Mouse (Mus musculus): ENCODE data around the gene B3galnt2. TPM values are rescaled to one million over a fixed set of nuclear protein-coding genes. Genes with fewer than 3 reads are reported as not detected.
"Not testable (repeated sequence)": the region's sequence is repeated elsewhere in the genome, so short reads cannot be mapped to it uniquely, and the experiment has no call there.

B3galnt2 gene
- total RNA-seq, 2 experiments from 2014 or later, result 15.3 to 18.2 TPM

GRCm38 (mm10) chr13:14004999-14005398, 50.7 kb downstream of the B3galnt2 start:
- intact Hi-C loops (cut with DNase I), result no loop called here
- no peak for DNase-seq

DNA sequence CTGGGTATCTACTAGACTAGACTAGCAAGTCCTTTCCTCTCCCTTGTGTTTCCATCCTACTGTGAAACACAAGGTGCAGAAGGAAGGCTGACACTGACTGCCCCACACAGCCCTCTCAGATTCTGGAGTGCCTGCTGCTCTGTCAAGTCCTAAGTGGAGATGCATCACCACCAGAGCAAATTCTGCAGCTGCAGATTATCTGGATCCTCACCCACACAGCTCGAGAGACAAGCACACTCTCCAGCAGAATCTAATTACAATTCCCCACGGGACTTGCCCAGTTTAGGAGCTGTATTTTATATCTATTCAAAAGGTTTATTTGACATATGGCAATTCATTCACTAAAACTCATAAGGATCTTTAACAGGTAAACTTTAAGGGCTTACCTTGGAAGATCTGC, 51.8 kb downstream of the B3galnt2 start:
- intact Hi-C loops (cut with DNase I), result no loop called here
- no peak for DNase-seq

- intact Hi-C loops (cut with DNase I), result no loop called here
- no peak for DNase-seq
Measured at GRCm38 (mm10) chr13:14011454-14011995, 57.3 kb downstream of the B3galnt2 start.

GRCm38 (mm10) chr13:14014001-14014400, 59.7 kb downstream of the B3galnt2 start:
- DNase-seq, result no peak
- intact Hi-C loops (cut with DNase I), result no loop called here

DNA sequence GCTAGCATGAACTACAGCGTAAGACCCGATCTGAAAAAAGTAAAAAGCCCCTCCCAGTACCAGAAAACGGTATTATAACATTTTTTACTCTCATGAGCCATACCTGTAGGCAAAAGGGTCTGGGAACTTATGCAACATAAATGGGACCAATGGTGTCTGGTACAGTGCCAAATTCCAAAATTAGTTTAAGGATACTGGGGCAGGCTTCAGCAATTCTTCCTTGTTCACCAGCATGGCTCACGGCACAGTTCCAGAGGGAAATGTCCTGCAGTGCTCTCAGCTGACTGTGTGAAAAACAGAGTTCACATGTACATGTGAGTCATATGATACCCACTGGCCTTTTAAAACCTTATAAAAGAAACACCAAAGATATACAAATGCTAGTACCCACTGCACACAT, 60.3 kb downstream of the B3galnt2 start:
- intact Hi-C loops (cut with DNase I), result no loop called here
- no peak for DNase-seq

GRCm38 (mm10) chr13:14015609-14016008, 61.3 kb downstream of the B3galnt2 start:
- intact Hi-C loops (cut with DNase I), result no loop called here
- DNase-seq, result no peak

- intact Hi-C loops (cut with DNase I), result no loop called here
- DNase-seq, result no peak
Measured at GRCm38 (mm10) chr13:14018283-14018682, 64.0 kb downstream of the B3galnt2 start.

GRCm38 (mm10) chr13:14018852-14019251, 64.6 kb downstream of the B3galnt2 start:
- no peak for DNase-seq
- intact Hi-C loops (cut with DNase I), result no loop called here

DNA sequence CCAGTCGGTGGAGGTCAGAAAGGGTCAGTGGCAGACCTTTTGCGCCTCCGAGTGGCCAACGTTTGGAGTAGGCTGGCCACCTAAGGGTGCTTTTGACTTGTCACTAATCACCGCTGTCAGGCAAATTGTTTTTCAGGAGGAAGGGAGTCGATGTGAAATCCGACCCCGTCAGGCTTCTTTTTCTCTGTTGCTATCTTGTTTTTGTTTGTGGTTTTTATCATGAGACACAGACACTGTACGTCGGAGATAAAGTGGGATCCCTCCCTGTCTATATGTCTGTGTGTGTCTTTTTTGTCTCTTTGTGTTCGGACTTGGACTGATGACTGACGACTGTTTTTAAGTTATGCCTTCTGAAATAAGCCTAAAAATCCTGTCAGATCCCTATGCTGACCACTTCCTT, 67.1 kb downstream of the B3galnt2 start:
- DNase-seq; intact Hi-C loops (cut with DNase I): not testable (repeated sequence)

GRCm38 (mm10) chr13:14025554-14025953, 71.3 kb downstream of the B3galnt2 start:
- no peak for DNase-seq
- intact Hi-C loops (cut with DNase I), result no loop called here

- intact Hi-C loops (cut with DNase I), result no loop called here
- no peak for DNase-seq
Measured at GRCm38 (mm10) chr13:14026154-14026820, 72.0 kb downstream of the B3galnt2 start.

DNA sequence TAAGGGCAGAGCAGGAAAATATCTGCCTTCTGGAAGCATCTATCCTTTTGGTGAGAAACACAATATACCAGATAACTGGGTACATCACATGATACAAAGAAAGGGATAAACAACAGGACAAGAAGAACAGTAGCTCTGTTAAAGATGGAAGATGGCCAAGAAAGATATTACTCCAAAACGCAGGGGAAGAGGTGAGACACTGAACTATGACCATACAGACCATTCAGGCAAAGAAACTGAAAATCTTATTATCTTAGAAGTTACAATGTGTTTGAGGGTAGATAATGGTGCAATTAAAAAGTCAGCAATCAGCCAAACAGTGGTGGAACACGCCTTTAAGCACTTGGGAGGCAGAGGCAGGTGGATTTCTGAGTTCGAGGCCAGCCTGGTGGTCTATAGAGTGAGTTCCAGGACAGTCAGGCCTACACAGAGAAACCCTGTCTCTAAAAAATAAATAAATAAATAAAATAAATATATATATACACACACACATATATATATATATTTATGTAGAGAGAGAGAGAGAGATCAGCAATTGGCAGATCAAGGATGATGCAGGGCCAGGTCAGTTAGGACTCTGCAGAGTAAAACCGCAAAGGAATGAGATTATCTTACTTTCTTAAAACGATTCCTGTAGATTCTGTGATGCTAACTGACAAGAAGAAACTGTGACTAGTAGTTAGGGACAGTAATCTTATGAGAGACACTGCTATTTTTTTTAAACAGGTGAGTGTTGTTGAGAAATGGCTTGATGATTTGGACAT, 79.2 kb downstream of the B3galnt2 start:
- intact Hi-C loops (cut with DNase I), result no loop called here
- DNase-seq, result no peak

GRCm38 (mm10) chr13:14034073-14034348, 79.7 kb downstream of the B3galnt2 start:
- DNase-seq, result no peak
- intact Hi-C loops (cut with DNase I), result no loop called here

DNA sequence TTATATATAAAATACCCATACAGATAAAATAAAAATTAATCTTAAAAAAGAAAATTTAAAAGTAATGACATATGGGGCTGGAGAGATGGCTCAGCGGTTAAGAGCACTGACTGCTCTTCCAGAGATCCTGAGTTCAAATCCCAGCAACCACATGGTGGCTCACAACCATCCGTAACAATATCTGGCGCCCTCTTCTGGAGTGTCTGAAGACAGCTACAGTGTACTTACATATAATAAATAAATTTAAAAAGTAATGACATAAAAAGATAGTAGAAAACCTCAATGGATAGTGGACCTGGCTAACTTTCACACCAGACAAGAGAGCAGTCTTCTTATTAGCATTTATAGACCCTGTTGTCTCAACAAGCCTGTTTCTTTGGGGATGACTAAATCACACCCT, 81.1 kb downstream of the B3galnt2 start:
- DNase-seq; intact Hi-C loops (cut with DNase I): not testable (repeated sequence)

DNA sequence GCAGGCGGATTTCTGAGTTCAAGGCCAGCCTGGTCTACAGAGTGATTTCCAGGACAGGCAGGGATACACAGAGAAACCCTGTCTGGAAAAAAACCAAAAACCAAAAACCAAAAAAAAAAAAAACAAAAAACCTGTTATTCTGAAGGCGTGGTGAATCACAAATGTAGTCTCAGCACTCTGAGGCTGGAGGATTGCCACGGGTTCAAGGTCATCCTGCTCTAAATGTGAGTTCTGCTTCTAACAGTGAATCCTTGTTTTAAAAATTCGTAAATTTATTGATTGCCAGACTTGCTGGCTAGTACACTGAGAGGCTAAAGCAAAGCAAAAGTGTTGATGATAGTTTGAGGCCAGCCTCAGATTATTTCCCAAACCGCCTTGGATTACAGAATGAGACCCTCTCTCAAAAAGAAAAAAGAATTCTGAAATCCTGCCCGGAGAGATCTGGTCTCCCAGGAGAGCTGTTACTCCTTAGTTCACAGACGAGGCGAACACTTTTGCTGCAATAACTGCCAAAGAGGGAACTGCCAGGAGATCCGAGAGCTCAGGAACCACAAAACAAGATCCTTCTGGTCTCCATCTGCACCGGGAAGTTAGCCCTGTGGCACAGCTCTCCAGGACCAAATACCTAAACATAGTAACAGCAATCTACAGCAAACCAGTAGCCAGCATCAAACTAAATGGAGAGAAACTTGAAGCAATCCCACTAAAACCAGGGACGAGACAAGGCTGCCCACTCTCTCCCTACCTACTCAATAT, 81.8 kb downstream of the B3galnt2 start:
- no peak for DNase-seq
- intact Hi-C loops (cut with DNase I), result no loop called here

GRCm38 (mm10) chr13:14038911-14039291, 84.6 kb downstream of the B3galnt2 start:
- intact Hi-C loops (cut with DNase I), result no loop called here
- DNase-seq, result no peak

DNA sequence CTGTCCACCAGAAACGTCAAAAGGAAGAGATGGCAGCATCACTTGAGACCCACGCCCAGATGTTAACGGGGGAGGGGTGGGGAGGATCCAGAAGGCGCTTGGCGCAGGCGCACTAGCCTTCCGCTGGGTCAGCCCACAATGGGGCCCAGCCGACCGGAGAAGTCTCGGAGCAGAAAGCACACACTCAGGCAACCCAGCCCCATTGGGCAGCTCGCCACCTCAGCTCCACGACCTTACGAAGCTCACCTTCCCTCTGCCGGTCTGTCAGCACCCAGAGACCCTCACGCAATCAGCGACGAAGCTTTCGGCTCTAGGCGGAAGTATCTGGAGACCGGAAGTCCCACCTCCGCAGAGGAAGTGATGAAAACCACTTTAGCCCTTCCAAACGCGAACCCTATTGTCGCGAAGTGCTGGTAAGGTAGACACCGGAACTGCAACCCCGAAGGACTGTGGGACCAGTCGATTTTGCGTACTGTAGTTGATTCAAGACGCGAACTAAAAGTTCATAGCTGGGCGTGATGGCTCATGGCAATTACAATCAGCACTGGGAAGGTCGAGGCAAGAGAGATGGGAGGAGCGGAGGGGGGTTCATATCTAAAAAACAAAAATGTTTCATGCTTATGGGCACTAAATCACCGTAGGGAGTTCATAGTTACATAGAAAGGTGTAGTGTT, 85.2 kb downstream of the B3galnt2 start, which contains the start of gene Tbce:
Gene Tbce, minus strand, starts transcription at position 347 of the 674 bp plus-strand sequence.
- intact Hi-C loops (cut with DNase I), result no loop called here
- DNase-seq, result peak; percentile 91

GRCm38 (mm10) chr13:14040186-14040585, 85.9 kb downstream of the B3galnt2 start:
- DNase-seq, result no peak
- intact Hi-C loops (cut with DNase I), result no loop called here

DNA sequence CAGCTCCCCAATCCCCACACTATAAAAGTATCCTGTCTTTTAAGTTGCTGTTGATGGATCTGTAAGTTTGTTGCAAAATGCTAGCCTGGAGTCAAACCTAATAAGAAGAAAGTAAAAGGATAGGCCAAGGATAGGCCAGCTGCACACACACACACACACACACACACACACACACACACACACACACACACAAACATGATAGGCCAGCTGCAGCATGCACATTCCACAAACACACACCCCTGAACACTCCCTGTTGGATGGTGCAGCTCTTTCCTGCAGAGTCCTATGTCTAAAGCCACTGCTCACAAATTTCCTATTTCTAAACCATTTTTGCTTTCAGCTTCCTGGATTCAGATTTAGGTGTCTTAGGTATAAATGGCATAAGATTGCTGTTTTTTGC, 89.6 kb downstream of the B3galnt2 start:
- DNase-seq, result no peak
- intact Hi-C loops (cut with DNase I), result no loop called here

- intact Hi-C loops (cut with DNase I), result no loop called here
- DNase-seq, result no peak
Measured at GRCm38 (mm10) chr13:14044521-14044920, 90.3 kb downstream of the B3galnt2 start.

All from left cerebral cortex, postnatal 4 days (tissue).